Mouse (Mus musculus): ENCODE data around the gene Ccdc92. TPM values are rescaled to one million over a fixed set of nuclear protein-coding genes. Genes with fewer than 3 reads are reported as not detected.
A peak's percentile ranks its signal among the peaks of the same experiment; 100 is the strongest.

The Ccdc92 gene
- total RNA-seq (2015): 0.16 and 0.36 TPM in 2 replicates
- total RNA-seq (2017): 0.69 and 1.1 TPM in 2 replicates

DNA sequence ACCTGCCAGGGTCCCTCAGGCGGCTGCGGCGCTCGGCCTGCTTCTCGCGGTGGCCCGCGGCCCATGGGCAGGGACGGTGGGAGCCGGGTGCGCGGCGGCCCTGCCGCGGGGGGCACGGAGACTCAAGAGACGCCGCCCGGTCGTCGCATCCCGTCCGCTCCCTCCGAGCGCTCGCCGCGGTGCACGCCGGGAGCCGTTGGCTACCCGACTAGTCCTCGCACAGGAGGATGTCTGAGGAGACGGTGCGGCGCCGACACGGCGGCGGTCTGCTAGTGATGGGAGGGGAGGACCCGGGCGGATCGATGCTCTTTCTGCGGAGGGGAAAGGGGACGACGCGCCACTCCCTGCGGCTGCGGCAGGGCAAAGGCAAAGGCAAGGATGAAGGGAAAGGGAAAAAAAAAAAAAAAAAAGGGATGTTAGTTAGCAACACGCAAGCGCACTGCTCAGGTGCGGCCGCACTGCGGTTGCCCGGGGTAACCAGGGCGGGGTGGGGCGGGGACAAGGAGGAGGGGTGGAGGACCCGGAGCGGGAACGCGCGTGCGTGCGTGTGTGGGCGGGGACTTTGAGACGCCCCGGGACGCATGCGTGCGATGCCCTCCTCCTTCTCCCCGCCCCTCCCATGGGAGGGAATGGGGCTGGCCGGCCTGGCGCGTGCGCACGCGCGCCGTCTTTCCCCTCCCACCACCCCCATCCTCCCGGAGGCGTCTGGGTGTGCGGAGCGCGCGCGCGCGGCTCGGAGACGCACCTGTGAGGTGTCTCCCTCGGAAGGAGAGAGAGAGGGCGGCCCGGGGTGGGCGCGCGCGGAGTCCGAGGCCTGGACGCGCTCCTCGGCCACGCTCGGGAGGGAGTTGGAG lies at the start of gene Ccdc92, which contains the start of gene Zfp664:
Gene Ccdc92, minus strand, starts transcription at position 412 of the 854 bp plus-strand sequence.
Gene Zfp664, plus strand, starts transcription at position 679 of the 854 bp plus-strand sequence.
- peak; percentile 97 for ATAC-seq (ENCODE audit: poor library complexity, severe bottlenecking)

DNA sequence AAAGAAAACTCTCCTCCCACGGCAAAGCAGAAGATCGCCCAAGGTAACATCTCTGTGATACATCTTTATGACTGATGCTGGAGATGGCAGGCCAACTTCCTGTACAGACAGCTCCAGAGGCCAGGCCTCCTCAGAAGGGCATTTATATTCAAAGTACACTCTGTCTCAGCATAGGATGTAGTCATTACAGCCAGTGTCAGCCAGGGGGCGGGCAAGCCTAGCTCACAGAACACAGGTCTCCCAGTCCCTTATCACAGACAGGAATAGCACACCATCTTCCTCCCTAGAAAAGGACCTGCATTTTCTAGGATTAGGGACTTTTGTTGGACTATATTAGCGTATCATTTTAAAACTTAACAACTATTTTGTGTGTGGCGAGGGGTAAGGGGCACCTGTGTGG lies 46.6 kb upstream of the Ccdc92 start:
- ATAC-seq (ENCODE audit: poor library complexity, severe bottlenecking): peak; percentile 62

DNA sequence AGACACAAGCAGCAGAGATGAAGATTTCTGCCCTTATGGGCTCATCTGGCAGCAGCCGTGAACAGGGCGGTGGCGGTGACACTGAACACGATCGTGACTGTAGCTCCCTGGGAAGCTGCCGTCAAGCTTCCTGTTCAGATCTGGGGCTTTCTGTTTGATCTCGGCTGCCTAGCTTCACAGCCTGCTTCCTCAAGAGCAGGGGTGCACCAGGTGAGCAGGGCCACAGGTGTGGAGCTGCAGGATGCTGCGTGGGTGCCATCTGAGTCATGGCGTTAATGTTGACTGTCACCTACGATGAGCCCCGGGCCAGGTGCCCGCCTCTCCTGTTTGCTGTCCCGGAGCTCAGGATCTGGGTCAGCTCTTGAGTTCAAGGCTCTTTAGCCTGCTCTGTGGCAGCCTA lies 44.7 kb upstream of the Ccdc92 start:
- ATAC-seq (ENCODE audit: poor library complexity, severe bottlenecking): no peak

DNA sequence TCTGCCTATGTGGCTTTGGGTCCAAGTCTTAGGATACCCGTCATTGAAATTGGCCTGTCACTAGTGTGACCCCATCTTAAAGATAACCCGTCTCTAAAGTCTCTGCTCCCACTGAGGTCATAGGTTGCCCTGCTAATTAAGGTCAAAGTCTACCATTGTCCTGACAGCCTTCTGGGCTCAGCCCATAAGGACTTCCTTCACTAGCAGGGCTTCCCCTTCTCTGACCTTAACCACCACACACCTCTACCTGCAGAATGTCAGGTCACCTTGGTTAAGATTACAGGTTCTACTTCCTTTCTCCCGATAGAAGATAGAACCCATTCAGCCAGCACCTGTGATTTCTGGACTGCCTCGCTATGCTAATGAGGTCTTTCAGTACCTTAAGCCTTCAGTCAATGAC lies 41.6 kb upstream of the Ccdc92 start:
- no peak for ATAC-seq (ENCODE audit: poor library complexity, severe bottlenecking)

DNA sequence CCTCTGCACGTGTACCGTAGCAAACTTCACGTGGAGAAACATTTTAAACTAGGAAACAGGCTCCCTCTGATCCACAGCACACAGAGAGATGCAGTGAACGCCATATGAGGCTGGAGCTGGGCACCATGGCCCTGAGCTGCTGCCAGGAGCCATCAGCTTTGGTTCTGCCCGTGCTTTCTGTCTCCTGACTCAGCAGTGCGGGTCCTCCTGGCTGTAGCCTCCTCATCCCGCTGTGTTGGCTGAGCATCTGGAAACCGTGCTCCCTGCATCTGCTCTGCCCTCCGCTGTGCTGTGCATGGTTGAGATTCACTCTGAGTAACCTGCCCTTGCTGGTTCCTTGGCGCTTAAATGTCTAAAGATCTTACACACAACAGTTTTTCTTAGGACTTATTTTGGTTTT lies 40.0 kb upstream of the Ccdc92 start:
- ATAC-seq (ENCODE audit: poor library complexity, severe bottlenecking): no peak

DNA sequence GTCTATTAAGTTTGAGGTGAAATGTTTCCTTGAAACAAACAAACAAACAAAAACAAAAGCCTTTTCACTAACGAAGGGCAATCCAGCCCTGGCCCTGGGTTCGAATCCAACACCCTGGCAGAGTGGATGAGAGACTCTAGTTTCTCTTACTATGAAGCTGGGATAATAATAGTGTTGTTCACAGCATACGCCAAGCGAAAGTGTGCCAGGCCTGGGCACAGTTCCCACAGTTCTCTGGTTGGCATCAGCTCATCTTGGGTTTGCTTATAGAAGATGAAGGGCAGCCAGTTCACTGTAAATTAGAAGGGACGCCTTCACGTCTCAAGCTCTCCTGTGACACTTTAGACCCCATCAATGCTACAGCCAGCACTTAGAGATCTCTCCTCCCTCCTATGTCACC lies 39.5 kb upstream of the Ccdc92 start:
- no peak for ATAC-seq (ENCODE audit: poor library complexity, severe bottlenecking)

DNA sequence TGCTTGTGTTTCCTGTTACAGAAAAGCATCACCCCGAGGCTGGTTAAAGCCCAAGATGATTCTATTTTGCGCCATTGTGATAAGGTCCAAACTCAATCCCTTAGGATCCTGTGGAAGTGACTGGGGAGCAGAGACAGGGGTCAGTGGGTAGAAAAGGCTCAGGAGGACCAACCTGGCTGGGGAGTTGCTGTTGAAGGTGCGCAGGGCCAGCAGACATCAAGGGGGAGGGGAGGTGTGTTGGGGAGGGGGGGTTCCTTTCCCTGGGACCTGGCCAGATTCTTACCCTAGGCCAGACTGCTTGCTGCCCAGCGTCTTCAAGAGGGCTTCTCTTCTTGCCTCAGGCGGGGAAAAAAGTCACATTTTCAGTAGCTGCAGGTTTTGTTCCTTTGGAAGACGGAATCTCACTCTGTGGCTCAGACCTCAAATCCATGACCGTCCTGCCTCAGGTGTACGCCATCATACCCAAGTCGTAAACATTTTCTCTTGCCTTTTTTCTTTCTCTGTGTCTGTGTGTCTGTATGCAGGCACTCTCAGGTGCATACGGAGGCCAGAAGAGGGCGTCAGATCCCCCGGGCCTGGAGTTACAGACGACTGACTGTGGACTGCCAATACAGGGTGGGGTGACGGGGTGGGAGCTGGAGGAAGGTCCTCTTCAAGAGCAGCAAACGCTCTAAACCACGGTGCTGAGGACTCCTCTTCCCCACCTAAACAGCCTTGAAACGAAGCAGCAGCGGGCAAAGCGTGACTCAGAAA lies 38.7 kb upstream of the Ccdc92 start:
- ATAC-seq (ENCODE audit: poor library complexity, severe bottlenecking): no peak

DNA sequence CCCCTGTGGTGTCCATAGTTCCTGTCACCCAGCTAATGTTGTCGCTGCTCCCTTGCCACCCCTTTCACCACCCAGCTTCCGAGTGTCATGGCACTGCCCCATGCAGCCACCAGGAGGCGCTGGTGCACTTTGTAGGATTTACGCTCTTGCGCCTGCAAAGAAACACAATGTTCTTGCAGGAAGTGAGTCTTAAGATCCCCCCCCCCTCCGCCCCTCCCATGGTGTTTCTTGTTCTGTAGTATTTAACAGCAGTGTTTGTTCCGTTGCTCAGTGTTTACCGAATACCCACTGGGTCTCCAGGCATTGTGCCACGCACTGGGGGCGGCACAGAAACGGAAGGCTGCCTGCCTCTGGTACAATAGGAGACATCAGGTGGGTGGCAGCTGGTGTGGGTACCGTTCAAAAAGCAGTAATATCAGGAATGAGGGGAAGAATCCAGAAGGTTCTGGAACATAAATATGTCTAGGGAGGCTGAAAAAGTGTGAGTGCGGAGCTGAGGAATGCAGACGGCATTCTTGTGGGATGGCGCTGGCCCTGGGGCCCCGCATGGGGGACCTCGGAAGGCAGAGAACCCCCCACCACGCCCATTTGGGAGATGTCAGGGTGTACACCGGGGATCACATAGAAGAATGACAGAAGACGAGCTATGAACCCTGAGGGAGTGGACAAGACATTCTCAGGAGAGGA lies 37.9 kb upstream of the Ccdc92 start:
- ATAC-seq (ENCODE audit: poor library complexity, severe bottlenecking): peak; percentile 98

DNA sequence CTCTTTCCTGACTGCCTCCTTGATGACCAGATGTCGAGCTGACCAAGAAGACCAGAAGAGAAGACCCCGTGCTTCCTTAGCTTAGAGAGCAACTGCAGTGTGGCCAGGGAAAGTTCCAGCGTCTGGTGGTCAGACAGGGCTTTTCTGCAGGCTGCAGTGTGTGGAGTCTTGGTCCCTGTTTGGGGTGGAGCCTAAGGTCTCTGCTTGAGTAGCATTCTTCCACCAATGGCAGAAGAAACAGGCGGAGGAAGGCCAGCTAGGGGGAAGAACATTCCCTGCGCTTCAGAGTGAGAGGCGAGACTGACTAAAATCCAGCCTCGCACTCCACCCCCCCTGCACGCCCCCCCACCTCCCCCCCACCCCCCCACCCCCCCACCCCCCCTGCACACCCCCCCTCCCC lies 33.9 kb upstream of the Ccdc92 start:
- ATAC-seq (ENCODE audit: poor library complexity, severe bottlenecking): no peak

DNA sequence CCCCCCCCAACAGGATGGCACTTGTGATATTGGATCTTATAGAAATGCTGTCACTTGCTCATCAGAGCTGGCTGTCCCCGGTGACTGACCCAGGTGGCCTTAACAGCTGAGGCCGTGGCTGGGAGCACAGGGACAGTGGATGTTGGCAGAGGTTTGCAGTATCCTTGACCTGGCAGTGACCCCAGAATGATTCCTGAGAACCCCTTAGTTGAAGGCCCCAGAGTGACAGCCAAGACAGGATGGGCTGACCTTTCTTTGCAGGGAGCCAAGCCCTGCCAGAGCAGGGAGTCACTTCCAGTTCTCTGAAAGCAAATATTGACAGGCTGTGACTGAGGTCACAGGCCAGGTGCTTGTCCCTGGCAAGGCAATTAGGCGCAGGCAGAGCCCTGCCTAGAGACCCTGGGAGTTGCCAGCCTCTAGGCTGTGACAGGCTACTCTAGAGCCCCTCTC lies 29.7 kb upstream of the Ccdc92 start:
- no peak for ATAC-seq (ENCODE audit: poor library complexity, severe bottlenecking)

DNA sequence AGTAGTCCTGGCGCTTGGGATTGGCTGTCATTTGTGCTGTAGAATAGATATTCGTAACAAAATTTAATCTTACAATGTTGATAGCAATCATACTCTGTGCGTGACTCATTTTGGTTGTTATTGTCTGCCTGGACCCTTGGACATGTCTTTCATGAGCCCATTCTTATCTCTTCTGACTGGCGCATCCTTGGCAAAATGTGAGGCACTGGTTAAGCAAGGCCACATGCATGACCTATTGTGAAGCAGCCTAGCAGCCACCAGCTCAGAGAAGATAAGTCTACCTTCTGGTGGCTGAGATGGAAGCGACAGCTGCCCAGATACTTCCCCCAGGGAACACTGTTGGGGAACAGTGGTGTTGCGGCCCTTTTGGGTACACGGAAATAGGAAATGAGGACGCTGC lies 26.4 kb upstream of the Ccdc92 start:
- no peak for ATAC-seq (ENCODE audit: poor library complexity, severe bottlenecking)

DNA sequence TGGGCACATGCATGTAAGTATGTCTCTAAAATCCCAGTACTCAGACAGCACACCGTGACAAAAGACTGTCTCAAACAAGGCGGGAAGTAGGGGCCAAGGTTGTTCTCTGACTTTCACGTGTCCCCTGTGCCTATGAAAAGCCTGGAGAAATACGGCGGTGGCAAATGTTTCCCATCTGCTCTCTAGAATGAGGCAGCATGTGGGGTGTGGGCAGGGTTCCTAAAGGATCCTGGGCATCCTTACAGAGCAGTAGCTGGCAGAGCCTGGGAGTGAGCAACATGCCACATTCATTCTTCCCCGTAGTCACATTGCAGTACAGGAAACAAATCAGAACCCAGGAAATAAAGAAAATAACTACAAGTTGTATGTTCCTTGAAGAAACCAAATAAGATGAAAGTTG lies 21.7 kb upstream of the Ccdc92 start:
- no peak for ATAC-seq (ENCODE audit: poor library complexity, severe bottlenecking)

DNA sequence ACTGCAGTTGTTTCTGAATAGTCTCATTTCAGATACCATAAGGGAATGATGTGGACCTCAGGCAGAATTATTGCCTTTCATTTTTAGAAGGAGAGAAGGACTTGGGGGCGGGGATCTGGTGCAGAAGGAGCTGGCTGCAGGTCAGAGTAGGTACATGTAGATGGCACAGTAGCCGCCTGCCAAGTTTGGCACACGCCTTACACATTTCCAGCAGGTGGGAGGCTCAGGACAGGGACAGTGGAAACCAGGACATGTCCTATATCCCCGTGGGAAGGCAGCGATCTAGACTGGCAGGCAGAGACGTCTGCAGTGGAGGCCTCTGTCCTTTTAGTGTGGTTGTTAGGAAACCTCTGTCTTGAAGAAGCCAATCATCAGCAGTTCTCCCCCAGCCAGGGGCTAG lies 17.6 kb upstream of the Ccdc92 start:
- ATAC-seq (ENCODE audit: poor library complexity, severe bottlenecking): no peak

DNA sequence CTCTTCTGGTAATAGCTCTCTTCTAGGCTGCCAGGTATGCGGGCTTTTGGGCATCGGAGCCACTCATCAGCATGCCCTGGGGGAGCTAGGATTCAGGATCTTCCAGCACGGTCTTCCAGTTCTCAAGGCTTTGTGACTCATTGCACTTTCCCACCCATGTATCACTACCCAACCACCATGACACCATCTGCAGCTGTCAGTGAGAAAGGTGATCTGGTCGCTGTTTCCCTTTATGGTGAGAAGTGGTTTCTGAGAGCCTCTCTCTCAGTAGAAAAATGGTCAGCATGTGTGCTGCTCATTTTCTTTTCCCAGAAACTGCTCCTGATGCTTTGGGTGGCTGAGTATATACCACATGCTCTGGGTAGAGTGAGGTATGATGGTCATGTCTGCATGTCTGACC lies 17.0 kb upstream of the Ccdc92 start:
- ATAC-seq (ENCODE audit: poor library complexity, severe bottlenecking): no peak

DNA sequence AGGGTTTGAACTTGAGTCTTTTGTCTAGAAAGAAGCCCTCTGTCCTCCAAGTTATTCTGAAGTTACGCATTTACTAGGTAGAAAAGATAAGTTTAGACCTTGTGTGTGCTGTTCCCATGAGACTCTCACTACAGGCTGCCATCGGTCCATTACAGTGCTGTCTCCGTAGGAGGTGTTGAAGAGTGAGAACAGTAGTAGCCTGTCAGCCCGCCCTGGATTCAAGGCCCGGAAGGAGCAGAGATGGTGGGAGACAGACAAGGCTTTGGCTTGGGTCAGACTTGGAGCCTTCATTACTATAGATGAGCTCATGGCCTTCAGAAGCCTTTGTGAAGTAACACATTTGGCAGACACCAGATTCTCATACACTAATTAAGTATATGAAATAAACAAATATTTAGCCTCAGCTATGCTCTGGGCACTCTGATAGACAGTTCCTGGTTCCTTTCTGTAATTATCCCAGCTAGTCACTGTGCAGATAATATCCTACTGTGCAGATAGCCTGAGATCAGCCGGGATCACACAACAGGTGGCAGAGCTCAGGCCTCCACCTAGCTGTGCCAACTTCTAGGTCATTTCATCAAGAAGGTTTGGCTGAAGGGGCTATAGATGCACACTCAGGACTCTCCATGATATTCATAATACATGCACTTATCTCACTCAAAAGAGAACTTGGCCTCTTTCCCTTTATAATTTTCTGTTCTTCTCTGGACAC lies 11.8 kb upstream of the Ccdc92 start:
- no peak for ATAC-seq (ENCODE audit: poor library complexity, severe bottlenecking)

DNA sequence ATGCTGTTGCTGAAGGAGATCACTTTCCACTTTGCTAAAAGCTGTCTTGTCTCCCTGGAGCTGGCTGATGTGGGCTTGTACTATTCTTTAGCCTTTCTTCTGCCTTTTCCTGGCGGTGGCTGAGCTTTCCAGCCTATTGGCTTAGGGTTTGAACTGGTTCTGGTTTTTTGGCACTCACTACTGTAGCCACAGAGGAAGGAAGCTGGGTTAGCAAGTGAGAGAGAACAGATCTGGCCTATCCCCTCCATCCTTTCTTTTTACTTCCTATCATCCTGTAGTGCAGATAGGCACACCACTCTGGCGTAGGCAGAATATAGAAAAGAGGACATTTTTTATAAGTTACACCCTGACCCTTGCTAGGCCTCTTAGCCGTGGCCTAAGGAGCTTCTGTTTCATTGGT lies 10.9 kb upstream of the Ccdc92 start:
- ATAC-seq (ENCODE audit: poor library complexity, severe bottlenecking): peak; percentile 45

DNA sequence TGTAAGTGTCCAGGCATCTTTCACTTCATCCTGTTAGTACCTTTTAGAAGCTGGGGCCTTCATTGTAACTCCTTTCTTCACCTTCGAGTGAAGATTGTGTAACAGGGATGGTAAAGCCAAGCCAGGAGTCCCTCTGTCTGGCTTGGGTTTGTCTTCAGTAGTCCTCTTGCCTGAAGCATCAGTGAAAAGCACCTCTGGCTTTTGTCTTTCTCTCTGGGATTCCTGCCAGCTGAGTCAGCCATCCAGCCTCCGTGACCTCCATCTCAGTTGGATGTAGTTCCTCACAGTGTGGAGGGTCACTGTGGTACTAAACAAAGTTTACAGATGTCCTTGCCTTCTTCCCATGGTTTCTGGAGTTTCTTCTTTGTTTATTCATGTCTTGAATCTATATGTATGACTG lies 9.8 kb upstream of the Ccdc92 start:
- no peak for ATAC-seq (ENCODE audit: poor library complexity, severe bottlenecking)

DNA sequence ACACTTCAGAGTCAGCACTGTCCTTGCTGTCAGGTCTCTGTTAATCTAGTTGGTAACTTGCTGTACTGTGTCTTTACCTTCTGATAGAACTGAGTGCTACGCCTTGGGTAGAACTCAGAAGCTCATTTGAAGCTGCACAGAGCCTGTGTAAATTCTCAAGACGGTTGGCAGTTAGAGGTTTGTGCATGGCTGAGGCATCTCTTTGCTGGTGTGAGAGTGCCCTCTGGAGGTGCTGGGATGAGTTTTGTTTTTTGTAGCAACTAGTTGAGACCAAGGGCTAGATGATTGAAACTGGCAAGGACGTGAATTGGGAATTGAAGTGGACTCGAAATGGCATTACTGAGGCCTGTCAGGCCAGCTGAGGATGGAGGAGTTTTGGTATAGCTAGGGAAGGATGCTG lies 6.8 kb upstream of the Ccdc92 start:
- no peak for ATAC-seq (ENCODE audit: poor library complexity, severe bottlenecking)

DNA sequence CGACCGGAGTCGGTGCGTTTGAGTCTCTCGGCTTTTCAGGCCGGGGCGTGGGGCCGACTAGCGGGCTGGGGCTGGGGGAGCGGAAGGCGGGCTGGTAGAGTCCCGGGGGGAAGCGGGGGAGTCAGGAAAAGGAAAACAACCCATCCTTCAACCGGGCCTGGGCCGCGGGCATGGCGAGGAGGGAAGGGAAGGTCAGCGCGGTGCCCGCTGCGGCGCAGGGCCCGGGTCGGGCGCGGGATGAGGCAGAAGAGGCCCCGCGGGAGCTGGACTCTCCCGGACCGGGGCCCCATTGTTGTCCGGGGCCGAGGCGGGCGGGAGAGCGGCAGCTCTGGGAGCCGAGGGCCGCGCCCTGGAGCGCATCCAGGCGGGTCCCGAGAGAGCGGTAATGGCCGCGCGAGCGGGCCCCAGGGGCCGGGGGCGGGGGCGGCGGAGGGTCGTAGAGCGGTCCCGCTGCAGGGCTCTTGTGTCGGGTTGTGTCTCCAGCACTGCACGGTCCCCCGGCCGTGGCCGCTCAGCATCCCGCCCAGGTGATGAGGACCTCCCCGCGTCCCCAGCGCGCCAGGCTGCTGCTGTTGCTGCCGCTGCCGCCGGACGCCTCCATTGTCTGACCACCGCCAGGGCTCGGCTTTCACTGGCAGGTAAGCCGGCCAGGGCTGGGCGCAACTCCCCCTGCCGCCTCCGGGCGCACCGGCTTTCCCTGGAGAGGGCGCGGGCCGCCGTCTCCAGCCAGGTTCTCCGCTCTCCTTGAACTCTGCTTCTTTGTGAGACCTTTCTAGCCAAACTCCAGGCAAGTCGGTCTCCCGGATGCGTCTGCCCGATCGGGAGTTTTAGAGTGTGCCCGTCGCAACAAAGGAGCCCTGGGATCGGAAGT lies 882 bp upstream of the Ccdc92 start:
- no peak for ATAC-seq (ENCODE audit: poor library complexity, severe bottlenecking)

DNA sequence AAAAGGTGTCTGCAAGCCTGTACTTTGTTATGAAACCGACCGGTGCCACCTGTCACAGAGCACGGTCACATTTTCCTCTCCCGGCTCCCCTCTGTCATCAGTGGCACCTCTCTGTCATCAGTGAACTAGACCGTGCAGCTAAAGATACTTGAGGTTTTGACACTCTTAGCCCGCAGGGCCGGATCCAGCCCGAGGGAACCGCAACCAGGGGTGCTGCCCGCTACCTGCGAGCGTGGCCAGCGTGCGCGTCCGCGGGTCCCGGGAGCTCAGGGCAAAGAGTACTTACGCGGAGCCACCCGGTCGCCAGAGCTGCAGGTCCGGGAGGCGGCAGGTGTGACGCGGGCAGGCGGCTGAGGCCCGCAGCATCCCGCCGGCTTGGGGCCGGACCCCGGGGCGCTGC lies 761 bp downstream of the Ccdc92 start:
- ATAC-seq (ENCODE audit: poor library complexity, severe bottlenecking): no peak
